Mouse (Mus musculus) stomach, postnatal 0 days (tissue): ENCODE results near the gene Pts. TPM values are rescaled to one million over a fixed set of nuclear protein-coding genes. Genes with fewer than 3 reads are reported as not detected.

Source experiments
- ATAC-seq: fragments of 200-750 bp; cut with Nextera tagmentation; 2 replicates; pipeline ENCODE4 v1.8.0; 2017; ENCODE audit not compliant: low FRiP score, low TSS enrichment
- DNase-seq: peaks from one replicate; pipeline ENCODE4 v3.0.0-alpha.2; 2016; ENCODE audit warnings: low spot score
- H3K27ac ChIP-seq: fragments of 300-500 bp; sonication (generic); replicated peaks from 2 replicates; pipeline ENCODE4 v1.5.1; 2014; ENCODE audit warnings: mild to moderate bottlenecking, control low read depth
- H3K27me3 ChIP-seq: fragments of 300-500 bp; sonication (generic); 2 replicates; pipeline ENCODE4 v1.6.1; 2014; ENCODE audit warnings: low read length; ENCODE audit not compliant: control insufficient read depth, insufficient read depth
- H3K36me3 ChIP-seq: fragments of 300-500 bp; sonication (generic); 2 replicates; pipeline ENCODE4 v1.6.1; 2014; ENCODE audit warnings: low read length, mixed read lengths; ENCODE audit not compliant: control insufficient read depth, insufficient read depth
- H3K4me1 ChIP-seq: fragments of 300-500 bp; sonication (generic); replicated peaks from 2 replicates; pipeline ENCODE4 v1.6.1; 2014; ENCODE audit warnings: antibody characterized with exemption; ENCODE audit not compliant: control insufficient read depth, insufficient read depth
- H3K4me2 ChIP-seq: fragments of 300-500 bp; sonication (generic); replicated peaks from 2 replicates; pipeline ENCODE4 v1.6.1; 2014; ENCODE audit warnings: low read depth, mild to moderate bottlenecking, control low read depth, moderate library complexity
- H3K4me3 ChIP-seq: fragments of 300-500 bp; sonication (generic); 2 replicates; pipeline ENCODE4 v1.5.1; 2014; ENCODE audit warnings: low read depth, low read length, control low read depth
- H3K9ac ChIP-seq: fragments of 300-500 bp; sonication (generic); 2 replicates; pipeline ENCODE4 v1.6.1; 2014; ENCODE audit warnings: mild to moderate bottlenecking, low read length, control low read depth, mixed read lengths
- H3K9me3 ChIP-seq: fragments of 300-500 bp; sonication (generic); 2 replicates; pipeline ENCODE4 v1.6.1; 2016; ENCODE audit warnings: low read length; ENCODE audit not compliant: control insufficient read depth
- CTCF ChIP-seq: IDR thresholded peaks from 2 replicates; pipeline ENCODE4 v1.5.1; 2016; ENCODE audit warnings: antibody characterized with exemption, low read depth, mild to moderate bottlenecking, moderate library complexity
- EP300 ChIP-seq: optimal IDR thresholded peaks from 2 replicates; pipeline ENCODE3; 2016; ENCODE audit warnings: antibody characterized with exemption
- WGBS: fragments of 180-500 bp; shearing (Covaris S2); extraction: QIAGEN DNeasy Blood & Tissue Kit; methylation state at CpG from one replicate; pipeline ENCODE4 v1.1.7; 2014; 5-methylcytosine and 5-hydroxymethylcytosine counted together
- polyA plus RNA-seq: library from polyadenylated mRNA; unstranded; fragments of >200 nt; fragmentation: Nextera tagmentation; extraction: Ambion mirVana; gene quantifications from 2 replicates; pipeline ENCODE4 v1.2.1, GENCODE M21; 2015

Pts gene
- polyA plus RNA-seq, 1 experiment from 2014 or later: 83.8 TPM

GRCm38 (mm10) chr9:50527860-50528259 lies 664 bp downstream of the Pts start:
- Histone ChIP-seq H3K9me3 (no peaks in the 10 kb centered on the region), H3K4me2 (peak overlapping the region; percentile 49), H3K9ac (peak overlapping the region; percentile 74), H3K4me3 (peak overlapping the region; percentile 73), H3K36me3 (0 out of 2 replicates have a peak, but pooled peaks cover 2% of the 10 kb centered on the region), H3K4me1 (no peaks in the 10 kb centered on the region), H3K27ac (no peak overlapping the region), H3K27me3 (no peaks in the 10 kb centered on the region)
- TF ChIP-seq EP300 (no peak), CTCF (no peak)
- peak; percentile 2; the same call in 1 of the 2 replicates for ATAC-seq
- 30% methylated on average over 7 of the region's 7 CpGs for WGBS
- DNase-seq: peak; percentile 20

GRCm38 (mm10) chr9:50525585-50525984 lies 2.9 kb downstream of the Pts start:
- Histone ChIP-seq H3K36me3 (0 out of 2 replicates have a peak, but pooled peaks cover 2% of the 10 kb centered on the region), H3K4me2 (no peak overlapping the region), H3K27me3 (no peaks in the 10 kb centered on the region), H3K4me1 (no peaks in the 10 kb centered on the region), H3K27ac (no peak overlapping the region), H3K4me3 (no peak overlapping the region), H3K9me3 (no peaks in the 10 kb centered on the region), H3K9ac (no peak overlapping the region)
- ATAC-seq (no peak), DNase-seq (no peak)
- TF ChIP-seq CTCF: no peak
- TF ChIP-seq EP300: no peak
- WGBS: 77% methylated on average over 5 of the region's 5 CpGs

- H3K27me3 ChIP-seq: no peaks in the 10 kb centered on the region
- ATAC-seq: no peak
- H3K4me3 ChIP-seq: no peak overlapping the region
- no peak overlapping the region for H3K9ac ChIP-seq
- H3K27ac ChIP-seq: no peak overlapping the region
- no peak for TF ChIP-seq CTCF
- TF ChIP-seq EP300: no peak
- H3K4me1 ChIP-seq: no peaks in the 10 kb centered on the region
- no peak overlapping the region for H3K4me2 ChIP-seq
- 0 out of 2 replicates have a peak, but pooled peaks cover 2% of the 10 kb centered on the region for H3K36me3 ChIP-seq
- H3K9me3 ChIP-seq: no peaks in the 10 kb centered on the region
- no peak for DNase-seq
- 87% methylated on average over 5 of the region's 5 CpGs for WGBS
Measured at GRCm38 (mm10) chr9:50524936-50525335, 3.6 kb downstream of the Pts start.

GRCm38 (mm10) chr9:50522574-50522973 lies 6.0 kb downstream of the Pts start:
- Histone ChIP-seq H3K27ac (no peak overlapping the region), H3K4me3 (no peak overlapping the region), H3K36me3 (0 out of 2 replicates have a peak, but pooled peaks cover 2% of the 10 kb centered on the region), H3K9ac (no peak overlapping the region), H3K4me2 (no peak overlapping the region), H3K27me3 (no peaks in the 10 kb centered on the region), H3K4me1 (no peaks in the 10 kb centered on the region), H3K9me3 (no peaks in the 10 kb centered on the region)
- DNase-seq: no peak
- 75% methylated on average over 5 of the region's 5 CpGs for WGBS
- TF ChIP-seq CTCF (no peak), EP300 (no peak)
- ATAC-seq: no peak

GRCm38 (mm10) chr9:50521562-50521961 lies 7.0 kb downstream of the Pts start:
- Histone ChIP-seq H3K4me3 (no peak overlapping the region), H3K27me3 (no peaks in the 10 kb centered on the region), H3K4me2 (no peak overlapping the region), H3K36me3 (0 out of 2 replicates have a peak, but pooled peaks cover 2% of the 10 kb centered on the region), H3K9me3 (no peaks in the 10 kb centered on the region), H3K27ac (no peak overlapping the region), H3K9ac (no peak overlapping the region), H3K4me1 (no peaks in the 10 kb centered on the region)
- TF ChIP-seq EP300 (no peak), CTCF (peak; percentile 51)
- WGBS: 61% methylated on average over 2 of the region's 2 CpGs
- no peak for ATAC-seq
- no peak for DNase-seq

- WGBS: 78% methylated on average over 6 of the region's 6 CpGs
- H3K9ac ChIP-seq: no peak overlapping the region
- H3K27me3 ChIP-seq: no peaks in the 10 kb centered on the region
- H3K4me1 ChIP-seq: no peaks in the 10 kb centered on the region
- no peak for TF ChIP-seq CTCF
- no peak for TF ChIP-seq EP300
- H3K9me3 ChIP-seq: no peaks in the 10 kb centered on the region
- H3K36me3 ChIP-seq: 0 out of 2 replicates have a peak, but pooled peaks cover 2% of the 10 kb centered on the region
- no peak overlapping the region for H3K27ac ChIP-seq
- no peak overlapping the region for H3K4me3 ChIP-seq
- no peak for DNase-seq
- H3K4me2 ChIP-seq: no peak overlapping the region
- ATAC-seq: no peak
Measured at GRCm38 (mm10) chr9:50520748-50521147, 7.8 kb downstream of the Pts start.
